ENCODE assay signal across 25 mouse cellular contexts in genomic region chr6:31811890-31812289, GRCm38 (mm10).
DNase-seq lines count a peak whose midpoint lies in the region; ATAC-seq and TF ChIP-seq lines count a peak whose summit lies in the region.
"Had no signal": no experiment of that assay in that cellular context is flagged by ENCODE, and none has a peak within 500 bp of the region (broad histone marks: within the 10 kb centered on the region; RNA-seq: fewer than 3 reads in every experiment).

No protein-coding gene starts in this region.

- 71% methylated on average over 9 of the region's 9 CpGs for WGBS in heart, embryonic 10.5 days
- 62% methylated on average over 9 of the region's 9 CpGs for WGBS in heart, embryonic 12.5 days
- 40% methylated on average over 9 of the region's 9 CpGs for WGBS in midbrain, embryonic 10.5 days
- 18% methylated on average over 9 of the region's 9 CpGs for WGBS in midbrain, embryonic 14.5 days

- no peaks in the 10 kb centered on the region for H3K27me3 ChIP-seq in heart, embryonic 10.5 days (ENCODE audit: insufficient read depth, poor library complexity, severe bottlenecking)
- H3K27me3 ChIP-seq in heart, embryonic 12.5 days (replicated peaks): no peaks in the 10 kb centered on the region
- H3K27me3 ChIP-seq in midbrain, embryonic 10.5 days (ENCODE audit: low read depth, poor library complexity, severe bottlenecking): peaks cover 7% of the 10 kb centered on the region; the same call in 1 of the 2 replicates
- H3K27me3 ChIP-seq in midbrain, embryonic 14.5 days (ENCODE audit: control insufficient read depth, insufficient read depth, low read length): no peaks in the 10 kb centered on the region
- H3K27me3 ChIP-seq: embryonic facial prominence, embryonic 12.5 days; limb, embryonic 12.5 days; liver, embryonic 15.5 days had no signal

- no peaks in the 10 kb centered on the region for H3K36me3 ChIP-seq in heart, embryonic 10.5 days
- no peaks in the 10 kb centered on the region for H3K36me3 ChIP-seq in heart, embryonic 12.5 days
- no peaks in the 10 kb centered on the region for H3K36me3 ChIP-seq in midbrain, embryonic 10.5 days
- H3K36me3 ChIP-seq in midbrain, embryonic 14.5 days (ENCODE audit: control insufficient read depth, insufficient read depth, low read length): no peaks in the 10 kb centered on the region
- H3K36me3 ChIP-seq: embryonic facial prominence, embryonic 12.5 days; limb, embryonic 12.5 days; liver, embryonic 15.5 days had no signal

- peak; percentile 62 for DNase-seq in heart, embryonic 10.5 days (ENCODE audit: low spot score)
- peak; percentile 30 for DNase-seq in midbrain, embryonic 10.5 days (ENCODE audit: low spot score)
- DNase-seq in midbrain, embryonic 14.5 days: no peak
- peak; percentile 45 for DNase-seq in retina, postnatal 1 day
- DNase-seq in retina, embryonic 14.5 days (ENCODE audit: low spot score): no peak
- DNase-seq in left cerebral cortex, adult 2 months (ENCODE audit: extremely low spot score in 1 of 2, low spot score in 2 of 2): no peak
- DNase-seq: adrenal gland, postnatal 25 days; cerebellum, adult 2 months; cerebellum, postnatal 14 days; gastrocnemius, postnatal 10 days; heart, postnatal 4 days; kidney, postnatal 25 days; lung, embryonic 14.5 days; lung, postnatal 14 days; thymus, adult 2 months; thymus, postnatal 36 days had no signal

- ATAC-seq in heart, embryonic 12.5 days (ENCODE audit: insufficient number of reproducible peaks, low FRiP score): no peak
- ATAC-seq in midbrain, embryonic 14.5 days (ENCODE audit: low FRiP score, low TSS enrichment): no peak
- ATAC-seq: CD4-positive, CD25-positive, alpha-beta regulatory T cell, adult 4 months; hindbrain, postnatal 0 days; intestine, postnatal 0 days had no signal

- TF ChIP-seq CTCF in left cerebral cortex, adult 2 months (IDR thresholded peaks at IDR 0.05): no peak

- H3K9ac ChIP-seq in heart, embryonic 12.5 days: no peak overlapping the region
- no peak overlapping the region for H3K9ac ChIP-seq in midbrain, embryonic 14.5 days (replicated peaks; ENCODE audit: low read length)
- H3K9ac ChIP-seq: embryonic facial prominence, embryonic 12.5 days; limb, embryonic 12.5 days; liver, embryonic 15.5 days; lung, embryonic 14.5 days had no signal

- no peaks in the 10 kb centered on the region for H3K9me3 ChIP-seq in heart, embryonic 10.5 days
- no peaks in the 10 kb centered on the region for H3K9me3 ChIP-seq in heart, embryonic 12.5 days (replicated peaks)
- H3K9me3 ChIP-seq in midbrain, embryonic 10.5 days (replicated peaks): no peaks in the 10 kb centered on the region
- no peaks in the 10 kb centered on the region for H3K9me3 ChIP-seq in midbrain, embryonic 14.5 days (ENCODE audit: control insufficient read depth, low read length)
- H3K9me3 ChIP-seq: embryonic facial prominence, embryonic 12.5 days; limb, embryonic 12.5 days; liver, embryonic 15.5 days had no signal

- H3K4me1 ChIP-seq in heart, embryonic 10.5 days: peaks cover 15% of the 10 kb centered on the region
- peaks cover 15% of the 10 kb centered on the region for H3K4me1 ChIP-seq in heart, embryonic 12.5 days (replicated peaks)
- H3K4me1 ChIP-seq in midbrain, embryonic 10.5 days: peaks cover 32% of the 10 kb centered on the region
- peaks cover 14% of the 10 kb centered on the region for H3K4me1 ChIP-seq in midbrain, embryonic 14.5 days (ENCODE audit: control insufficient read depth, insufficient read depth, low read length)

- no peak overlapping the region for H3K4me2 ChIP-seq in heart, embryonic 12.5 days
- H3K4me2 ChIP-seq in midbrain, embryonic 14.5 days (ENCODE audit: low read length): no peak overlapping the region
- H3K4me2 ChIP-seq: embryonic facial prominence, embryonic 12.5 days; heart, embryonic 11.5 days; limb, embryonic 12.5 days; liver, embryonic 15.5 days; lung, embryonic 14.5 days had no signal

- intact Hi-C loops in left cerebral cortex, adult 2 months (cut with DNase I): no loop called here

- no peak overlapping the region for H3K27ac ChIP-seq in heart, embryonic 10.5 days
- no peak overlapping the region for H3K27ac ChIP-seq in heart, embryonic 12.5 days (ENCODE audit: poor library complexity, severe bottlenecking)
- H3K27ac ChIP-seq in midbrain, embryonic 10.5 days (replicated peaks): no peak overlapping the region
- no peak overlapping the region for H3K27ac ChIP-seq in midbrain, embryonic 14.5 days (replicated peaks; ENCODE audit: low read depth, low read length)
- no peak overlapping the region for H3K27ac ChIP-seq in left cerebral cortex, adult 2 months
- H3K27ac ChIP-seq: embryonic facial prominence, embryonic 12.5 days; hindbrain, postnatal 0 days; limb, embryonic 12.5 days; liver, embryonic 15.5 days had no signal

- H3K4me3 ChIP-seq in heart, embryonic 10.5 days: no peak overlapping the region
- H3K4me3 ChIP-seq in heart, embryonic 12.5 days: no peak overlapping the region
- H3K4me3 ChIP-seq in midbrain, embryonic 10.5 days: no peak overlapping the region
- no peak overlapping the region for H3K4me3 ChIP-seq in midbrain, embryonic 14.5 days (replicated peaks; ENCODE audit: low read depth, low read length)
- no peak overlapping the region for H3K4me3 ChIP-seq in left cerebral cortex, adult 2 months
- H3K4me3 ChIP-seq: embryonic facial prominence, embryonic 12.5 days; limb, embryonic 12.5 days; liver, embryonic 15.5 days; myocyte had no signal

Comparison
In these comparisons a context has a peak if more than half of its experiments do, and no peak if none do; other contexts are left out.
1. DNase-seq: peak in heart, embryonic 10.5 days (single experiment), midbrain, embryonic 10.5 days (single experiment) and retina, postnatal 1 day (single experiment); none in midbrain, embryonic 14.5 days (single experiment), retina, embryonic 14.5 days (single experiment) and left cerebral cortex, adult 2 months (0 of 2).